Mouse (Mus musculus) kidney, adult 2 months (tissue): ENCODE data around the gene Bach2.

Experiments
- CTCF ChIP-seq: fragments of 200-500 bp; conservative IDR thresholded peaks from 2 replicates; pipeline ENCODE4 v1.5.1; 2011; ENCODE audit warnings: low read depth, mild to moderate bottlenecking, control low read depth, low read length, moderate library complexity, mixed read lengths; ENCODE audit not compliant: insufficient read depth, insufficient read length
- POLR2A ChIP-seq: fragments of 200-500 bp; IDR thresholded peaks from one replicate; pipeline ENCODE4 v1.6.1; 2011; ENCODE audit warnings: low read depth, low read length, control low read depth

DNA sequence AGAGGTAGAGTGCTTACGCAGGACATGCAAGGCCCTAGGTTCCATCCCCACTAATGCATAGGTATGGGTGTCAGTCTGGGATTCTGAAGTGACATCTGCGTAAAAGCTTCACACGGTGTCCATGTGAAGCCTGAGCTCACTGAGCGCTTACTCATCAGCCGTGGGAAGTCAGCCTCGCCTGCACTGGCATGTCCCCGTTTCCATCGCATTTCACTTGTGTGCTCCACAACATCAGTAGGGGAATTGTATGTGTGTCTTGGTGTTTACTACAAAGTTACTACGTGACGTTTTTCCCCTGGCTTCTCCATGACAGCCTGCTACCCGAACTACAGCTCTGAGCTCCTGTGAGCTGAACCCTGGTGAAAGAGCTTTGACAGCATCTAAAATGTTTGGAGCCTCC, 191.5 kb downstream of the Bach2 start:
- TF ChIP-seq CTCF, result no peak
- TF ChIP-seq POLR2A, result no peak
